Mouse (Mus musculus) C2C12 (cell line): ENCODE results near the gene Tsga10ip. TPM values are rescaled to one million over a fixed set of nuclear protein-coding genes. Genes with fewer than 3 reads are reported as not detected.
A peak's percentile ranks its signal among the peaks of the same experiment; 100 is the strongest.

ENCODE experiments used
- H3K27me3 ChIP-seq: one replicate; pipeline ENCODE4 v1.6.1; 2011; ENCODE audit not compliant: control insufficient read depth, insufficient read depth, insufficient read length
- H3K36me3 ChIP-seq: one replicate; pipeline ENCODE4 v1.6.1; 2011; ENCODE audit not compliant: control insufficient read depth, insufficient read depth
- H3K4me3 ChIP-seq: one replicate; pipeline ENCODE4 v1.5.1; 2011; ENCODE audit warnings: mild to moderate bottlenecking, control low read depth; ENCODE audit not compliant: poor library complexity, insufficient read depth, severe bottlenecking
- H3K79me2 ChIP-seq: one replicate; pipeline ENCODE4 v1.6.1; 2011; ENCODE audit not compliant: control insufficient read depth, insufficient read depth
- H3K79me3 ChIP-seq: one replicate; pipeline ENCODE4 v1.6.1; 2011; ENCODE audit warnings: low read depth, control low read depth
- H3ac ChIP-seq: one replicate; pipeline ENCODE3; 2011; ENCODE audit warnings: low read depth; ENCODE audit not compliant: control insufficient read depth, insufficient read length
- CEBPB ChIP-seq: IDR thresholded peaks from one replicate; pipeline ENCODE4 v1.6.1; 2011; ENCODE audit warnings: low read depth, mild to moderate bottlenecking, control low read depth, moderate library complexity
- CTCF ChIP-seq: IDR thresholded peaks from one replicate; pipeline ENCODE4 v1.5.1; 2011; ENCODE audit not compliant: control insufficient read depth, insufficient read depth, insufficient read length
- FOSL1 ChIP-seq: IDR thresholded peaks from one replicate; pipeline ENCODE4 v1.8.0; 2011; ENCODE audit warnings: mild to moderate bottlenecking, low read length; ENCODE audit not compliant: poor library complexity, insufficient read depth, severe bottlenecking
- MAX ChIP-seq: IDR thresholded peaks from one replicate; pipeline ENCODE4 v1.6.1; 2011; ENCODE audit warnings: mild to moderate bottlenecking, control low read depth
- MYOD1 ChIP-seq: IDR thresholded peaks from one replicate; pipeline ENCODE4 v1.6.1; 2011; ENCODE audit warnings: low read depth; ENCODE audit not compliant: control insufficient read depth, insufficient read length
- MYOG ChIP-seq: IDR thresholded peaks from one replicate; pipeline ENCODE4 v1.6.1; 2011; ENCODE audit not compliant: control insufficient read depth, insufficient read length; ENCODE audit errors: extremely low read depth
- USF1 ChIP-seq: IDR thresholded peaks from one replicate; pipeline ENCODE4 v1.6.1; 2011; ENCODE audit warnings: low read depth, mild to moderate bottlenecking, control low read depth, moderate library complexity
- polyA plus RNA-seq: library from polyadenylated mRNA; unstranded; fragments of >200 nt; fragmentation: generic; extraction: Trizol; gene quantifications from one replicate; pipeline ENCODE4 v1.2.1, GENCODE M21; 2012; ENCODE audit warnings: missing spikeins

The Tsga10ip gene
- polyA plus RNA-seq, 1 experiment: 0.02 TPM

- peaks cover 62% of the 10 kb centered on the region for H3K36me3 ChIP-seq
Measured at GRCm38 (mm10) chr19:5367053-5367359, 35.3 kb downstream of the Tsga10ip start, which contains the start of gene Banf1. Gene Banf1 (minus strand): TSS chr19:5367168.

DNA sequence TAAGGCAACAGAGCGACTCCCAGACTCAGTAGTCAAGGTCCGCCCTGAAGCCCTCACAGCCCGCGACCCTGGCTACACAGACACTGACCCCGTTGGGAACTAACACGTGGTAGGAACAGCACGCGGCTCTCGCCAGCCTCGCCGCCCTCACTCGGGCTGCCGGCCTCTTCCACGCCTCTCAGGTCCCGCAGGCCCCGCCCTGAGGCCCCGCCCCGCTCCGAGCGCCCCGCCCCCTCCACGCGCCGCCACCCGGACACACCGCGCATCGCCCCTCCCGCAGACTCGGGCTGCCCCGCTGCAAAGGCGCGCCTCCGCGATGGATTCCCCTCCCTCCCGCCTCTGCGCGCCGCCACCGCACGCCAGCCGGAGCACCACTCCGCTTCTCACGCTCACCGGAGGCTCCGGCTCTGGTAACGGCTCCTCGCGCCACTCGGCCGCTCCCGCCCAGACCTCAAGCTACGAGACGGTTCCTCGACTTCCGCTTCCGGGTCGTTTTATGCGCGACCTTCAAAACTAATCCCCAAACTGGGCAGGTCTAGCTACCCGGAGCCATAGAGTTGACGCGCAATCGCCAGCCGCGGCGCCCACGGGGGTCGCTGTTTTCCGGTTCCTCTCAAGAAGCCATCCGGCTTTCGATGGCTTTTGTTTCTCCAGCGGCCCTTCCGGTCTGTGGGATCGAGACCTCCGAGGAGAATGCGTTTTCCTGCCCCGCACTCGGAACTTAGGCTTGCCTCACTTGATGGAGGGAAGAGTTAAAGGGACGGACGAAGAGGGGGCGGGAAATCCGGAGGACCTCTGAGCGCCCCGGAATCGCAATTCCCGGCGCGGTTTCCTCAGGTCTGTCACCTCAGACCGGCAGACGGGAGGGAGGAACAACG is 35.9 kb downstream of the Tsga10ip start, which contains the start of gene Eif1ad:
Gene Eif1ad, plus strand, starts transcription at position 567 of the 878 bp plus-strand sequence.
- H3ac ChIP-seq: peak within 1 kb of the TSS; percentile 87

More at GRCm38 (mm10) chr19:5367053-5367359, 35.3 kb downstream of the Tsga10ip start, which contains the start of gene Banf1:
- Histone ChIP-seq H3ac (peak within 1 kb of the TSS; percentile 87), H3K79me3 (peaks cover 49% of the 10 kb centered on the region), H3K27me3 (no peaks in the 10 kb centered on the region), H3K4me3 (peak within 1 kb of the TSS; percentile 100), H3K79me2 (peaks cover 79% of the 10 kb centered on the region)
- TF ChIP-seq CTCF (no peak), FOSL1 (no peak), MYOD1 (no peak), MYOG (no peak), USF1 (no peak), CEBPB (no peak), MAX (no peak)

DNA sequence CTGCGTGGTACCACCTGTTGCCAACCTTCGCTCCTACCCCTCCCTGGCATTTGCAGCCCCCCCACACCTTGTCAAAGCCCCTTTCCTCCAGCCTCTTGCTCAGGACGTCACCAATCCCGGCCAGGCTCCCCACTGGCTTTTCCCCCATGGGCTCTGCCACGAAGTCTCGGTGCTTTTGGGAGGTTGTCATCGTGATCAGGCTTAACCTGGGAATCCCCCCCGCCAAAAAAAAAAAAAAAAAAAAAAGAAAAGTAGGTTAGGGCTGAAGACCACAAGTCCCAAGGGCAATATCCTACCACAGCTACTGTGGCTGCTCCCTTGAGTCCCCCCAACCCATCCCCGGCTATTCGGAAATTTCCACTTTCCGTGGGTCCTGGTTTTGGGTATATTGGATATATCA is 36.6 kb downstream of the Tsga10ip start:
- peak overlapping the region; percentile 60 for H3ac ChIP-seq
- H3K79me2 ChIP-seq: peaks cover 76% of the 10 kb centered on the region
- no peaks in the 10 kb centered on the region for H3K27me3 ChIP-seq
- H3K36me3 ChIP-seq: peaks cover 50% of the 10 kb centered on the region
- peaks cover 48% of the 10 kb centered on the region for H3K79me3 ChIP-seq
- no peak for TF ChIP-seq CEBPB
- TF ChIP-seq CTCF: no peak
- TF ChIP-seq MYOG: no peak
- no peak for TF ChIP-seq USF1
- TF ChIP-seq FOSL1: no peak
- no peak for TF ChIP-seq MAX
- no peak for TF ChIP-seq MYOD1
- H3K4me3 ChIP-seq: peak overlapping the region; percentile 100

More for the DNA sequence above, 35.9 kb downstream of the Tsga10ip start, which contains the start of gene Eif1ad:
- Histone ChIP-seq H3K79me3 (peaks cover 49% of the 10 kb centered on the region), H3K27me3 (no peaks in the 10 kb centered on the region), H3K79me2 (peaks cover 79% of the 10 kb centered on the region), H3K4me3 (peak within 1 kb of the TSS; percentile 100), H3K36me3 (peaks cover 57% of the 10 kb centered on the region)
- TF ChIP-seq FOSL1 (no peak), MAX (peak; percentile 95), MYOG (no peak), MYOD1 (no peak), CEBPB (no peak), USF1 (peak; percentile 12), CTCF (peak; percentile 14)

DNA sequence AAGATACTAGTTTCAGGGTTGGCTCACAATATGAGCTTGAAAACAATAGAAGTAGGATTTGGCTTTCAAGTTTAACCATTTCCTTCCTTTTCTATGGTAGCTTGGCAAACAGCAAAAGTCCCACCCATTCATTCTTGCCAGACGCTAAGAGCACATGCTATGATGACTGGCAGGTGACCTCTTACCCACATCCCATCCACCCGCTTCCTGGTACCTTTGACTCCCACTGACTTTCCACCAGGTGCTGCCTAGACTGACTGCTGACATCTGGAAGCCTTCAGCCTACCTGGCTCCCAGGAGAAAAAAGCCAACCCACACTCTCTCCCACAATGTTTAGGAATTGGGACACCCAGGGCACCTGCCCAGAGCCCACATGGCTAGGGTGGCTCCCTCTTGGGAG is 38.2 kb downstream of the Tsga10ip start:
- H3K4me3 ChIP-seq: no peak overlapping the region
- H3K79me3 ChIP-seq: peaks cover 38% of the 10 kb centered on the region
- no peaks in the 10 kb centered on the region for H3K27me3 ChIP-seq
- TF ChIP-seq CTCF (no peak), MAX (no peak), MYOD1 (no peak), CEBPB (no peak), FOSL1 (no peak), MYOG (no peak), USF1 (no peak)
- peaks cover 34% of the 10 kb centered on the region for H3K36me3 ChIP-seq
- H3K79me2 ChIP-seq: peaks cover 59% of the 10 kb centered on the region
- no peak overlapping the region for H3ac ChIP-seq

- no peak overlapping the region for H3K4me3 ChIP-seq
- H3K79me2 ChIP-seq: peaks cover 40% of the 10 kb centered on the region
- peaks cover 22% of the 10 kb centered on the region for H3K36me3 ChIP-seq
- TF ChIP-seq MYOD1: no peak
- no peak for TF ChIP-seq FOSL1
- TF ChIP-seq MAX: no peak
- no peak for TF ChIP-seq USF1
- TF ChIP-seq CEBPB: no peak
- no peak for TF ChIP-seq CTCF
- TF ChIP-seq MYOG: no peak
- peaks cover 18% of the 10 kb centered on the region for H3K79me3 ChIP-seq
- no peak overlapping the region for H3ac ChIP-seq
- H3K27me3 ChIP-seq: no peaks in the 10 kb centered on the region
Measured at GRCm38 (mm10) chr19:5362186-5362585, 40.1 kb downstream of the Tsga10ip start.

DNA sequence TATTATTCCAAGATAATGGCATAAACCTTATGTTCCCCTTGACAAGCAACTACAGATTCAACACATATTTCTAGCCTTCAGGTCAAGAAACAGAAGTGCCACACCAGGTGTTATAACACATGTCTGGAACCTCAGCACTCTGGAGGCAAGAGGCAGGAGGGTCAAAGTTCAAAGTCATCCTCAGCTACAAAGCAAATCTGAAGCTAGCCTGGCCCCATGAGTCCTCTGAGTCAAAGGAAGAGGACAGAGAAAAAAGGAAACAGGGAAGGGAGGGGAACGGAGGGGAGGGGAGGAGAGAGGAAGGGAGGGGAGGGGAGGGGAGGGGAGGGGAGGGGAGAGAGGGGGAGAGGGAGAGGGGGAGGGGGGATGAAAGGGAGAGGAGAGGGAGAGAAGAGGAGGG is 46.2 kb downstream of the Tsga10ip start:
- H3ac ChIP-seq: no peak overlapping the region
- H3K36me3 ChIP-seq: no peaks in the 10 kb centered on the region
- no peak overlapping the region for H3K4me3 ChIP-seq
- no peaks in the 10 kb centered on the region for H3K27me3 ChIP-seq
- no peaks in the 10 kb centered on the region for H3K79me3 ChIP-seq
- no peaks in the 10 kb centered on the region for H3K79me2 ChIP-seq
- TF ChIP-seq MAX (no peak), USF1 (no peak), FOSL1 (no peak), MYOD1 (no peak), CTCF (no peak), CEBPB (no peak), MYOG (no peak)
